Mouse (Mus musculus): Measurements from ENCODE around the gene Hcst. TPM values are rescaled to one million over a fixed set of nuclear protein-coding genes. Genes with fewer than 3 reads are reported as not detected.

Hcst gene
- polyA plus RNA-seq, 1 experiment from 2014 or later, result 2.5 TPM

- Histone ChIP-seq H3K4me1 (replicated peaks) (no peaks in the 10 kb centered on the region), H3K4me2 (replicated peaks) (no peak overlapping the region), H3K27ac (no peak overlapping the region), H3K9ac (no peak overlapping the region), H3K9me3 (no peaks in the 10 kb centered on the region; the same call in 1 of the 2 replicates), H3K27me3 (replicated peaks) (no peaks in the 10 kb centered on the region), H3K4me3 (replicated peaks) (no peak overlapping the region), H3K36me3 (peaks cover 4% of the 10 kb centered on the region; the same call in 1 of the 2 replicates)
- ATAC-seq, result no peak
Measured at GRCm38 (mm10) chr7:30429327-30429726, 9.7 kb upstream of the Hcst start.

- Histone ChIP-seq H3K9me3 (no peaks in the 10 kb centered on the region; the same call in 1 of the 2 replicates), H3K27me3 (replicated peaks) (no peaks in the 10 kb centered on the region), H3K36me3 (peaks cover 4% of the 10 kb centered on the region; the same call in 1 of the 2 replicates), H3K9ac (peak overlapping the region; percentile 53), H3K4me3 (replicated peaks) (peak overlapping the region; percentile 52), H3K27ac (peak overlapping the region; percentile 38; the same call in 1 of the 2 replicates), H3K4me2 (replicated peaks) (peak overlapping the region; percentile 87), H3K4me1 (replicated peaks) (peaks cover 13% of the 10 kb centered on the region; the same call in 1 of the 2 replicates)
- ATAC-seq, result no peak
- WGBS, result 36% methylated on average over 23 of the region's 23 CpGs
Measured at GRCm38 (mm10) chr7:30423071-30423641, 3.5 kb upstream of the Hcst start.

- Histone ChIP-seq H3K36me3 (peaks cover 4% of the 10 kb centered on the region; the same call in 1 of the 2 replicates), H3K4me3 (replicated peaks) (peak overlapping the region; percentile 52), H3K27ac (peak overlapping the region; percentile 38; the same call in 1 of the 2 replicates), H3K4me2 (replicated peaks) (peak overlapping the region; percentile 87), H3K9me3 (no peaks in the 10 kb centered on the region; the same call in 1 of the 2 replicates), H3K9ac (peak overlapping the region; percentile 53), H3K4me1 (replicated peaks) (peaks cover 13% of the 10 kb centered on the region; the same call in 1 of the 2 replicates), H3K27me3 (replicated peaks) (no peaks in the 10 kb centered on the region)
- 10% methylated on average over 9 of the region's 9 CpGs for WGBS
- ATAC-seq, result peak; percentile 32
Measured at GRCm38 (mm10) chr7:30422560-30422959, 2.9 kb upstream of the Hcst start.

- H3K4me3 ChIP-seq (replicated peaks), result peak overlapping the region; percentile 52
- H3K27ac ChIP-seq, result peak overlapping the region; percentile 51
- under 1% methylated on average over 45 of the region's 45 CpGs for WGBS
- H3K4me1 ChIP-seq (replicated peaks), result peaks cover 13% of the 10 kb centered on the region; the same call in 1 of the 2 replicates
- no peaks in the 10 kb centered on the region for H3K9me3 ChIP-seq
- peak; percentile 85 for ATAC-seq
- peak overlapping the region; percentile 87 for H3K4me2 ChIP-seq (replicated peaks)
- peaks cover 3% of the 10 kb centered on the region; the same call in 1 of the 2 replicates for H3K36me3 ChIP-seq
- no peaks in the 10 kb centered on the region for H3K27me3 ChIP-seq (replicated peaks)
- H3K9ac ChIP-seq, result peak overlapping the region; percentile 53
Measured at GRCm38 (mm10) chr7:30421890-30422435, 2.3 kb upstream of the Hcst start.

GRCm38 (mm10) chr7:30421175-30421889 lies 1.7 kb upstream of the Hcst start, which contains the start of gene Nfkbid:
TSS of gene Nfkbid (plus strand) at chr7:30421732.
- Histone ChIP-seq H3K9me3 (no peaks in the 10 kb centered on the region), H3K27me3 (replicated peaks) (no peaks in the 10 kb centered on the region), H3K36me3 (no peaks in the 10 kb centered on the region; the same call in 1 of the 2 replicates), H3K4me1 (replicated peaks) (peaks cover 13% of the 10 kb centered on the region; the same call in 1 of the 2 replicates), H3K27ac (peak within 1 kb of the TSS; percentile 51), H3K9ac (peak within 1 kb of the TSS; percentile 53), H3K4me3 (replicated peaks) (peak within 1 kb of the TSS; percentile 52), H3K4me2 (replicated peaks) (peak within 1 kb of the TSS; percentile 87)
- peak; percentile 63 for ATAC-seq
- WGBS, result 9% methylated on average over 31 of the region's 31 CpGs

- Histone ChIP-seq H3K9me3 (no peaks in the 10 kb centered on the region), H3K27ac (no peak overlapping the region), H3K4me3 (replicated peaks) (no peak overlapping the region), H3K27me3 (replicated peaks) (no peaks in the 10 kb centered on the region), H3K9ac (no peak overlapping the region), H3K4me2 (replicated peaks) (0 out of 2 replicates have a peak overlapping the region, but pooled peaks have one; percentile 87), H3K36me3 (no peaks in the 10 kb centered on the region), H3K4me1 (replicated peaks) (peaks cover 13% of the 10 kb centered on the region; the same call in 1 of the 2 replicates)
- WGBS, result 87% methylated on average over 3 of the region's 3 CpGs
- ATAC-seq, result no peak
Measured at GRCm38 (mm10) chr7:30420673-30421072, 1.0 kb upstream of the Hcst start.

GRCm38 (mm10) chr7:30417856-30418255 lies 1.8 kb downstream of the Hcst start:
- WGBS, result 69% methylated on average over 9 of the region's 9 CpGs
- Histone ChIP-seq H3K4me3 (replicated peaks) (no peak overlapping the region), H3K4me2 (replicated peaks) (no peak overlapping the region), H3K4me1 (replicated peaks) (peaks cover 6% of the 10 kb centered on the region; the same call in 1 of the 2 replicates), H3K27ac (no peak overlapping the region), H3K36me3 (no peaks in the 10 kb centered on the region), H3K9me3 (no peaks in the 10 kb centered on the region), H3K27me3 (replicated peaks) (no peaks in the 10 kb centered on the region), H3K9ac (no peak overlapping the region)
- ATAC-seq, result no peak

GRCm38 (mm10) chr7:30413596-30413995 lies 6.1 kb downstream of the Hcst start, which contains the start of gene Tyrobp:
TSS of gene Tyrobp (plus strand) at chr7:30413760.
- no peak for ATAC-seq
- 0 out of 2 replicates have a peak within 1 kb of the TSS, but pooled peaks have one; percentile 3 for H3K27ac ChIP-seq

GRCm38 (mm10) chr7:30412735-30413147 lies 6.9 kb downstream of the Hcst start:
- H3K4me3 ChIP-seq (replicated peaks), result no peak overlapping the region
- H3K4me1 ChIP-seq (replicated peaks), result no peaks in the 10 kb centered on the region
- H3K9me3 ChIP-seq, result no peaks in the 10 kb centered on the region
- ATAC-seq, result no peak
- H3K36me3 ChIP-seq, result no peaks in the 10 kb centered on the region
- 65% methylated on average over 4 of the region's 4 CpGs for WGBS
- H3K9ac ChIP-seq, result no peak overlapping the region
- H3K27ac ChIP-seq, result no peak overlapping the region
- no peaks in the 10 kb centered on the region for H3K27me3 ChIP-seq (replicated peaks)
- H3K4me2 ChIP-seq (replicated peaks), result no peak overlapping the region

More at GRCm38 (mm10) chr7:30413596-30413995, 6.1 kb downstream of the Hcst start, which contains the start of gene Tyrobp:
- H3K4me1 ChIP-seq (replicated peaks), result no peaks in the 10 kb centered on the region
- H3K9ac ChIP-seq, result no peak within 1 kb of the TSS
- H3K4me3 ChIP-seq (replicated peaks), result no peak within 1 kb of the TSS
- WGBS, result 63% methylated on average over 5 of the region's 5 CpGs
- H3K4me2 ChIP-seq (replicated peaks), result no peak within 1 kb of the TSS
- H3K36me3 ChIP-seq, result no peaks in the 10 kb centered on the region
- H3K9me3 ChIP-seq, result no peaks in the 10 kb centered on the region
- no peaks in the 10 kb centered on the region for H3K27me3 ChIP-seq (replicated peaks)

GRCm38 (mm10) chr7:30411023-30411422 lies 8.6 kb downstream of the Hcst start:
- H3K36me3 ChIP-seq, result no peaks in the 10 kb centered on the region
- no peak overlapping the region for H3K4me3 ChIP-seq (replicated peaks)
- no peak for ATAC-seq
- 72% methylated on average over 3 of the region's 3 CpGs for WGBS
- no peaks in the 10 kb centered on the region for H3K9me3 ChIP-seq
- H3K27ac ChIP-seq, result no peak overlapping the region
- H3K4me2 ChIP-seq (replicated peaks), result no peak overlapping the region
- H3K27me3 ChIP-seq (replicated peaks), result no peaks in the 10 kb centered on the region
- H3K4me1 ChIP-seq (replicated peaks), result no peaks in the 10 kb centered on the region
- no peak overlapping the region for H3K9ac ChIP-seq

GRCm38 (mm10) chr7:30409789-30410188 lies 9.9 kb downstream of the Hcst start:
- Histone ChIP-seq H3K4me2 (replicated peaks) (no peak overlapping the region), H3K9me3 (no peaks in the 10 kb centered on the region), H3K4me3 (replicated peaks) (no peak overlapping the region), H3K4me1 (replicated peaks) (no peaks in the 10 kb centered on the region), H3K27me3 (replicated peaks) (no peaks in the 10 kb centered on the region), H3K27ac (no peak overlapping the region), H3K9ac (no peak overlapping the region), H3K36me3 (no peaks in the 10 kb centered on the region)
- ATAC-seq, result no peak
- WGBS, result 44% methylated on average over 2 of the region's 2 CpGs

GRCm38 (mm10) chr7:30408639-30409038 lies 11.0 kb downstream of the Hcst start:
- Histone ChIP-seq H3K4me2 (replicated peaks) (no peak overlapping the region), H3K27me3 (replicated peaks) (no peaks in the 10 kb centered on the region), H3K27ac (no peak overlapping the region), H3K9ac (no peak overlapping the region), H3K4me3 (replicated peaks) (no peak overlapping the region), H3K36me3 (no peaks in the 10 kb centered on the region), H3K9me3 (no peaks in the 10 kb centered on the region), H3K4me1 (replicated peaks) (no peaks in the 10 kb centered on the region)
- WGBS, result 86% methylated on average over 3 of the region's 3 CpGs
- ATAC-seq, result no peak

Data from intestine, embryonic 15.5 days (tissue).